Mouse (Mus musculus): ENCODE results near the gene Ttc32. TPM values are rescaled to one million over a fixed set of nuclear protein-coding genes. Genes with fewer than 3 reads are reported as not detected.

Gene Ttc32
- polyA plus RNA-seq, 1 experiment from 2014 or later = 19.5 TPM

- WGBS = 74% methylated on average over 3 of the region's 3 CpGs
- Histone ChIP-seq H3K36me3 (ENCODE audit: control insufficient read depth, insufficient read depth, low read length) (no peaks in the 10 kb centered on the region), H3K4me1 (replicated peaks; ENCODE audit: control insufficient read depth, insufficient read depth) (no peaks in the 10 kb centered on the region), H3K4me2 (replicated peaks; ENCODE audit: low read depth) (no peak overlapping the region), H3K27ac (replicated peaks) (no peak overlapping the region), H3K9ac (ENCODE audit: low read length) (no peak overlapping the region), H3K9me3 (ENCODE audit: control insufficient read depth, low read length) (no peaks in the 10 kb centered on the region), H3K27me3 (ENCODE audit: control insufficient read depth, insufficient read depth, low read length) (no peaks in the 10 kb centered on the region), H3K4me3 (ENCODE audit: low read depth, low read length) (no peak overlapping the region)
- TF ChIP-seq EP300 (optimal IDR thresholded peaks at IDR 0.05) (no peak), CTCF (IDR thresholded peaks at IDR 0.05; ENCODE audit: low read depth) (no peak)
- no peak for ATAC-seq (ENCODE audit: low FRiP score, low TSS enrichment)
- no peak for DNase-seq (ENCODE audit: low spot score)
Measured at GRCm38 (mm10) chr12:9077554-9078125, 47.8 kb downstream of the Ttc32 start.

DNA sequence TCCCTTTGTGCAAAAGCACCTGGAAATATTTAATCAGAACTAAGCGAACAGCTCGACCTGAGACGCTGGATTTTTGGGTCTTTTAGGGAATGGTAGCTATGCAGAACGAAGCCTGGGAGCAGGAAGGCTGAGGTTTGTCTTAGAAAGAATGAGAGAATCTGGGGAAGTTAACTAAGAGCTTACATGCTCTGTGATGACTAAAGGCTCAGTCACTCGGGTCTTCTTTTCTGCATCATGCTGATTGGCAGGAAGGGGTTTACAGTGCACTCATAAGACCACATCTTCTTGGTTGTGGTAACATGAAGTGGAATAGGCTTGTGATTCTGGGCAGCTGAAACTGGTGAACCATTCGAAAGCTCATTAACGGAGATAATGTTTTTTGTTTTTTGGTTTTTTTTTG is 60.4 kb downstream of the Ttc32 start:
- no peak overlapping the region for H3K4me3 ChIP-seq (ENCODE audit: low read depth, low read length)
- WGBS = 38% methylated on average over 7 of the region's 7 CpGs
- no peak overlapping the region for H3K9ac ChIP-seq (ENCODE audit: low read length)
- DNase-seq (ENCODE audit: low spot score) (no peak), ATAC-seq (ENCODE audit: low FRiP score, low TSS enrichment) (no peak)
- H3K9me3 ChIP-seq (ENCODE audit: control insufficient read depth, low read length) = no peaks in the 10 kb centered on the region
- H3K4me1 ChIP-seq (replicated peaks; ENCODE audit: control insufficient read depth, insufficient read depth) = no peaks in the 10 kb centered on the region
- H3K4me2 ChIP-seq (replicated peaks; ENCODE audit: low read depth) = no peak overlapping the region
- H3K27me3 ChIP-seq (ENCODE audit: control insufficient read depth, insufficient read depth, low read length) = no peaks in the 10 kb centered on the region
- no peak overlapping the region for H3K27ac ChIP-seq (replicated peaks)
- H3K36me3 ChIP-seq (ENCODE audit: control insufficient read depth, insufficient read depth, low read length) = no peaks in the 10 kb centered on the region
- TF ChIP-seq CTCF (IDR thresholded peaks at IDR 0.05; ENCODE audit: low read depth) (no peak), EP300 (optimal IDR thresholded peaks at IDR 0.05) (no peak)

Other genes starting within 250 kb of the Ttc32 start
- 299 and 327 TPM in 2 replicates for gene Laptm4a, start 108.3 kb upstream of the Ttc32 start, polyA plus RNA-seq (2015; fragmentation: Nextera tagmentation; extraction: Ambion mirVana)
- gene Matn3, start 82.1 kb upstream of the Ttc32 start, polyA plus RNA-seq (2015; fragmentation: Nextera tagmentation; extraction: Ambion mirVana) = 0.18 and 0.27 TPM in 2 replicates
- gene Wdr35, start 56.1 kb upstream of the Ttc32 start, polyA plus RNA-seq (2015; fragmentation: Nextera tagmentation; extraction: Ambion mirVana) = 3.9 and 4.8 TPM in 2 replicates

Measured in stomach, postnatal 0 days (tissue).